ENCODE assay signal across 32 mouse cellular contexts in the genomic region with DNA sequence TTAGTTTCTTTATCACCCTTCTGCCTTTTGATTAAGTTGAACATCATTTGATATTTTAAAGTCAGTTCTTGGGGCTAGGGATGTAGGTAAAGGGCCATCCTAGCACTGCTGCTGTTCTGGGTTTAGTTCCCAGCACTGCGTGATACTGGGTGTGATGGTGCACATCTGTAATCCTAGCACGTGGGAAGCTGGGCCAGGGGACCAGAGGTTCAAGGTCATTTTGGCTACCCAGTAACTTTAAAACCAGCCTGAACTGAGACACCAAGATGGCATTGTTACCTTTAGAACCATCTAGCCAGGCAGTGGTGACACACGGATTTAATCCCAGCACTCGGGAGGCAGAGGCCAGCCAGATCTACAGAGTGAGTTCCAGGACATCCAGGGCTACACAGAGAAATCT.
"Had no signal": no experiment of that assay in that cellular context is flagged by ENCODE, and none has a peak within 500 bp of the region (broad histone marks: within the 10 kb centered on the region; RNA-seq: fewer than 3 reads in every experiment).

No protein-coding gene starts in this region.

- H3K27me3 ChIP-seq: limb, embryonic 12.5 days; limb, embryonic 13.5 days; limb, embryonic 15.5 days; liver, embryonic 12.5 days; liver, embryonic 13.5 days; liver, embryonic 15.5 days; lung, embryonic 15.5 days; megakaryocyte, embryonic 14.5 days; midbrain, embryonic 12.5 days; midbrain, embryonic 13.5 days; midbrain, embryonic 15.5 days; neural tube, embryonic 12.5 days had no signal

- DNase-seq: left cerebral cortex, postnatal 4 days; liver; liver, embryonic 13.5 days; lung, adult 18-20 months; lung, adult 2 months; lung, postnatal 10 days; lung, postnatal 14 days; lung, postnatal 36 days; lung, postnatal 4 days; midbrain, embryonic 14.5 days had no signal

- H3K9me3 ChIP-seq: limb, embryonic 15.5 days; liver, embryonic 12.5 days; liver, embryonic 13.5 days; liver, embryonic 15.5 days; lung, embryonic 15.5 days; midbrain, embryonic 13.5 days; midbrain, embryonic 15.5 days; neural tube, embryonic 12.5 days had no signal

- H3K27ac ChIP-seq: left cerebral cortex, adult 2 months; limb, embryonic 10.5 days; limb, embryonic 12.5 days; limb, embryonic 13.5 days; limb, embryonic 15.5 days; liver, embryonic 12.5 days; liver, embryonic 13.5 days; liver, embryonic 14.5 days; liver, embryonic 15.5 days; lung, embryonic 15.5 days; macrophage; midbrain, embryonic 10.5 days; midbrain, embryonic 12.5 days; midbrain, embryonic 13.5 days; midbrain, embryonic 15.5 days; neural tube, embryonic 12.5 days had no signal

- H3K4me3 ChIP-seq: left cerebral cortex, adult 2 months; limb, embryonic 10.5 days; limb, embryonic 12.5 days; limb, embryonic 13.5 days; limb, embryonic 15.5 days; liver, embryonic 12.5 days; liver, embryonic 13.5 days; liver, embryonic 15.5 days; lung, embryonic 15.5 days; megakaryocyte, embryonic 14.5 days; midbrain, embryonic 10.5 days; midbrain, embryonic 12.5 days; midbrain, embryonic 13.5 days; midbrain, embryonic 15.5 days; myocyte; neural tube, embryonic 12.5 days had no signal

- H3K4me2 ChIP-seq: limb, embryonic 12.5 days; limb, embryonic 13.5 days; limb, embryonic 15.5 days; liver, embryonic 11.5 days; liver, embryonic 12.5 days; liver, embryonic 13.5 days; liver, embryonic 15.5 days; lung, embryonic 14.5 days; lung, embryonic 15.5 days; midbrain, embryonic 11.5 days; midbrain, embryonic 12.5 days; midbrain, embryonic 13.5 days; midbrain, embryonic 15.5 days; neural tube, embryonic 12.5 days had no signal

- ATAC-seq: liver, embryonic 12.5 days; lung, postnatal 0 days; midbrain, embryonic 13.5 days; midbrain, embryonic 15.5 days; midbrain, embryonic 16.5 days had no signal

- H3K4me1 ChIP-seq: limb, embryonic 10.5 days; limb, embryonic 12.5 days; limb, embryonic 13.5 days; limb, embryonic 15.5 days; liver, embryonic 12.5 days; liver, embryonic 13.5 days; liver, embryonic 15.5 days; lung, embryonic 15.5 days; midbrain, embryonic 10.5 days; midbrain, embryonic 12.5 days; midbrain, embryonic 13.5 days; midbrain, embryonic 15.5 days; neural tube, embryonic 12.5 days had no signal

- H3K9ac ChIP-seq: limb, embryonic 12.5 days; limb, embryonic 13.5 days; limb, embryonic 15.5 days; liver, embryonic 12.5 days; liver, embryonic 13.5 days; liver, embryonic 14.5 days; liver, embryonic 15.5 days; lung, embryonic 14.5 days; lung, embryonic 15.5 days; midbrain, embryonic 12.5 days; midbrain, embryonic 13.5 days; midbrain, embryonic 15.5 days; neural tube, embryonic 12.5 days had no signal
